10 mouse cellular contexts compared by ENCODE assay signal in the genomic region with DNA sequence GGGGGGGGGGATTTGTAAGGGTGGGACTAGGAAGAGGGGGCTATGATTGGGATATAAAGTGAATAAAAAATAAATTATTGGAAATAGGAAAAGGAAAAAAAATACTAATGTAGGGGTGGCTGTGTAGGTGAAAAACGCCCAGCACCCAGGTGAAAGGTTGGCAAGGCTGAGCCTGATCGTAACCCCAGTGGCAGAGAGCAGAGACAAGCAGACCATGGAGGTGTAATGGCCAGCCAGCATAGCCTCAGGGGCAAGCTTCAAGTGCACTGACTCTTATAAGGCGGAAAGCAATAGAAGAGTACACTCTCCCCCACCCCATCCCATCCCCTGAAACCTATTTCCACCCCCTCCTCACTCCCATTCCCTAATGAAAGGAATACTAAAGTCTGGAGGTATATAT. TPM values are rescaled to one million over a fixed set of nuclear protein-coding genes. Genes with fewer than 3 reads are reported as not detected.
DNase-seq lines count a peak whose midpoint lies in the region; ATAC-seq and TF ChIP-seq lines count a peak whose summit lies in the region.
"Had no signal": no experiment of that assay in that cellular context is flagged by ENCODE, and none has a peak within 500 bp of the region (broad histone marks: within the 10 kb centered on the region; RNA-seq: fewer than 3 reads in every experiment).

No protein-coding gene starts in this region.

- H3K27me3 ChIP-seq in forebrain, embryonic 10.5 days (ENCODE audit: poor library complexity, severe bottlenecking) = no peaks in the 10 kb centered on the region
- no peaks in the 10 kb centered on the region for H3K27me3 ChIP-seq in forebrain, embryonic 11.5 days (ENCODE audit: control insufficient read depth, insufficient read depth, low read length)
- H3K27me3 ChIP-seq in kidney, postnatal 0 days (ENCODE audit: insufficient read depth, low read length) = no peaks in the 10 kb centered on the region
- no peaks in the 10 kb centered on the region for H3K27me3 ChIP-seq in intestine, embryonic 15.5 days (replicated peaks)
- no peaks in the 10 kb centered on the region for H3K27me3 ChIP-seq in midbrain, embryonic 15.5 days (replicated peaks)

- peaks cover 23% of the 10 kb centered on the region for H3K4me1 ChIP-seq in forebrain, embryonic 10.5 days
- peaks cover 3% of the 10 kb centered on the region; the same call in 1 of the 2 replicates for H3K4me1 ChIP-seq in forebrain, embryonic 11.5 days (replicated peaks; ENCODE audit: control insufficient read depth, insufficient read depth, low read length)
- H3K4me1 ChIP-seq in kidney, postnatal 0 days (replicated peaks; ENCODE audit: insufficient read depth, low read length) = 0 out of 2 replicates have a peak, but pooled peaks cover 9% of the 10 kb centered on the region
- peaks cover 20% of the 10 kb centered on the region for H3K4me1 ChIP-seq in intestine, embryonic 15.5 days (replicated peaks)
- H3K4me1 ChIP-seq in midbrain, embryonic 15.5 days = peaks cover 27% of the 10 kb centered on the region

- no peak for ATAC-seq in forebrain, embryonic 11.5 days (replicated peaks; ENCODE audit: low FRiP score)
- ATAC-seq in kidney, postnatal 0 days (replicated peaks; ENCODE audit: low FRiP score, low read depth) = no peak
- no peak for ATAC-seq in intestine, embryonic 15.5 days
- no peak for ATAC-seq in midbrain, embryonic 15.5 days (replicated peaks)

- H3K9me3 ChIP-seq in forebrain, embryonic 10.5 days = no peaks in the 10 kb centered on the region
- H3K9me3 ChIP-seq in forebrain, embryonic 11.5 days (ENCODE audit: control insufficient read depth, low read length) = no peaks in the 10 kb centered on the region
- no peaks in the 10 kb centered on the region for H3K9me3 ChIP-seq in kidney, postnatal 0 days (replicated peaks; ENCODE audit: low read length)
- H3K9me3 ChIP-seq in intestine, embryonic 15.5 days = no peaks in the 10 kb centered on the region
- H3K9me3 ChIP-seq in midbrain, embryonic 15.5 days = no peaks in the 10 kb centered on the region

- H3K9ac ChIP-seq in forebrain, embryonic 11.5 days (ENCODE audit: low read length) = no peak overlapping the region; the same call in 1 of the 2 replicates
- H3K9ac ChIP-seq in kidney, postnatal 0 days (ENCODE audit: low read depth, low read length) = no peak overlapping the region
- H3K9ac ChIP-seq in intestine, embryonic 15.5 days = no peak overlapping the region
- H3K9ac ChIP-seq in midbrain, embryonic 15.5 days = no peak overlapping the region

- peak overlapping the region; percentile 95 for H3K4me3 ChIP-seq in forebrain, embryonic 10.5 days
- no peak overlapping the region for H3K4me3 ChIP-seq in forebrain, embryonic 11.5 days (ENCODE audit: low read depth, low read length)
- peak overlapping the region; percentile 100; the same call in 1 of the 2 replicates for H3K4me3 ChIP-seq in kidney, postnatal 0 days (replicated peaks; ENCODE audit: low read depth, low read length)
- peak overlapping the region; percentile 73; the same call in 1 of the 2 replicates for H3K4me3 ChIP-seq in intestine, embryonic 15.5 days (replicated peaks)
- H3K4me3 ChIP-seq in midbrain, embryonic 15.5 days = 0 out of 2 replicates have a peak overlapping the region, but pooled peaks have one; percentile 95

- H3K36me3 ChIP-seq in forebrain, embryonic 10.5 days (replicated peaks) = peaks cover 24% of the 10 kb centered on the region
- H3K36me3 ChIP-seq in forebrain, embryonic 11.5 days (ENCODE audit: control insufficient read depth, insufficient read depth, low read length) = peaks cover 5% of the 10 kb centered on the region; the same call in 1 of the 2 replicates
- H3K36me3 ChIP-seq in kidney, postnatal 0 days (ENCODE audit: insufficient read depth, low read length) = peaks cover 23% of the 10 kb centered on the region
- peaks cover 19% of the 10 kb centered on the region for H3K36me3 ChIP-seq in intestine, embryonic 15.5 days
- H3K36me3 ChIP-seq in midbrain, embryonic 15.5 days (replicated peaks) = peaks cover 19% of the 10 kb centered on the region

- TF ChIP-seq CTCF in kidney, postnatal 0 days (IDR thresholded peaks at IDR 0.05; ENCODE audit: low read depth) = no peak

- H3K4me2 ChIP-seq in forebrain, embryonic 11.5 days (ENCODE audit: low read depth, low read length, severe bottlenecking) = no peak overlapping the region
- H3K4me2 ChIP-seq in kidney, postnatal 0 days (ENCODE audit: low read length) = peak overlapping the region; percentile 65; the same call in 1 of the 2 replicates
- peak overlapping the region; percentile 52; the same call in 1 of the 2 replicates for H3K4me2 ChIP-seq in intestine, embryonic 15.5 days (replicated peaks)
- no peak overlapping the region for H3K4me2 ChIP-seq in midbrain, embryonic 15.5 days

- H3K27ac ChIP-seq in forebrain, embryonic 10.5 days = peak overlapping the region; percentile 99
- no peak overlapping the region for H3K27ac ChIP-seq in forebrain, embryonic 11.5 days (ENCODE audit: low read depth, low read length)
- peak overlapping the region; percentile 97; the same call in 1 of the 2 replicates for H3K27ac ChIP-seq in kidney, postnatal 0 days
- H3K27ac ChIP-seq in intestine, embryonic 15.5 days = peak overlapping the region; percentile 90; the same call in 1 of the 2 replicates
- H3K27ac ChIP-seq in midbrain, embryonic 15.5 days = no peak overlapping the region; the same call in 1 of the 2 replicates

- DNase-seq in forebrain, embryonic 10.5 days (ENCODE audit: extremely low spot score, low spot score) = no peak
- no peak for DNase-seq in forebrain, embryonic 11.5 days (ENCODE audit: low spot score)
- DNase-seq in kidney, postnatal 0 days (ENCODE audit: low spot score) = no peak
- no peak for DNase-seq in kidney, postnatal 14 days
- DNase-seq in urinary bladder, postnatal 36 days (ENCODE audit: low spot score in 2 of 2) = no peak
- DNase-seq in left cerebral cortex, adult 9 months (ENCODE audit: low spot score in 2 of 2) = no peak
- DNase-seq: kidney, adult 2 months had no signal

- WGBS in forebrain, embryonic 10.5 days = 85% methylated on average over 3 of the region's 3 CpGs
- WGBS in forebrain, embryonic 11.5 days = 86% methylated on average over 3 of the region's 3 CpGs
- 72% methylated on average over 3 of the region's 3 CpGs for WGBS in kidney, postnatal 0 days
- WGBS in intestine, embryonic 15.5 days = 80% methylated on average over 3 of the region's 3 CpGs
- WGBS in midbrain, embryonic 15.5 days = 87% methylated on average over 3 of the region's 3 CpGs

RNA-seq across cellular contexts. Expression of a gene that starts 0.8 kb away (rescaled TPM):
- polyA plus RNA-seq in forebrain, embryonic 10.5 days (2016; fragmentation: Nextera tagmentation; extraction: Ambion mirVana) = 93.9 and 99.6 TPM in 2 replicates
- polyA plus RNA-seq in forebrain, embryonic 11.5 days (2014; fragmentation: Nextera tagmentation; extraction: Ambion mirVana) = 117 and 119 TPM in 2 replicates
- 195 and 199 TPM in 2 replicates for polyA plus RNA-seq in kidney, postnatal 0 days (2015; fragmentation: Nextera tagmentation; extraction: Ambion mirVana)
- polyA plus RNA-seq in intestine, embryonic 15.5 days (2015; fragmentation: Nextera tagmentation; extraction: Ambion mirVana) = 237 and 255 TPM in 2 replicates
- polyA plus RNA-seq in midbrain, embryonic 15.5 days (2015; fragmentation: Nextera tagmentation; extraction: Ambion mirVana) = 152 and 159 TPM in 2 replicates

RNA-seq across cellular contexts. Expression of a gene that starts 22.3 kb away (rescaled TPM):
- polyA plus RNA-seq in forebrain, embryonic 10.5 days (2016; fragmentation: Nextera tagmentation; extraction: Ambion mirVana) = 21.5 and 27.2 TPM in 2 replicates
- polyA plus RNA-seq in forebrain, embryonic 11.5 days (2014; fragmentation: Nextera tagmentation; extraction: Ambion mirVana) = 27.9 and 29.9 TPM in 2 replicates
- 14.7 and 15.5 TPM in 2 replicates for polyA plus RNA-seq in kidney, postnatal 0 days (2015; fragmentation: Nextera tagmentation; extraction: Ambion mirVana)
- polyA plus RNA-seq in intestine, embryonic 15.5 days (2015; fragmentation: Nextera tagmentation; extraction: Ambion mirVana) = 15.4 and 17.7 TPM in 2 replicates
- 12.1 and 13.6 TPM in 2 replicates for polyA plus RNA-seq in midbrain, embryonic 15.5 days (2015; fragmentation: Nextera tagmentation; extraction: Ambion mirVana)

RNA-seq across cellular contexts. Expression of a gene that starts 49.8 kb away (rescaled TPM):
- not detected in 2 replicates for polyA plus RNA-seq in forebrain, embryonic 10.5 days (2016; fragmentation: Nextera tagmentation; extraction: Ambion mirVana)
- not detected in 2 replicates for polyA plus RNA-seq in forebrain, embryonic 11.5 days (2014; fragmentation: Nextera tagmentation; extraction: Ambion mirVana)
- polyA plus RNA-seq in kidney, postnatal 0 days (2015; fragmentation: Nextera tagmentation; extraction: Ambion mirVana) = not detected in 2 replicates
- 0.08 and 0.16 TPM in 2 replicates for polyA plus RNA-seq in intestine, embryonic 15.5 days (2015; fragmentation: Nextera tagmentation; extraction: Ambion mirVana)
- 0.12 and 0.13 TPM in 2 replicates for polyA plus RNA-seq in midbrain, embryonic 15.5 days (2015; fragmentation: Nextera tagmentation; extraction: Ambion mirVana)
- polyA plus RNA-seq: forebrain, postnatal 0 days had no signal

Comparison
In these comparisons a context has a peak if more than half of its experiments do, and no peak if none do; other contexts are left out.
1. H3K27ac ChIP-seq: peak in forebrain, embryonic 10.5 days (single experiment), kidney, postnatal 0 days (single experiment) and intestine, embryonic 15.5 days (single experiment); none in forebrain, embryonic 11.5 days (single experiment) and midbrain, embryonic 15.5 days (single experiment).
2. H3K4me2 ChIP-seq: peak in kidney, postnatal 0 days (single experiment) and intestine, embryonic 15.5 days (single experiment); none in forebrain, embryonic 11.5 days (single experiment) and midbrain, embryonic 15.5 days (single experiment).